Mouse (Mus musculus): ENCODE data around the gene Cars.

DNA sequence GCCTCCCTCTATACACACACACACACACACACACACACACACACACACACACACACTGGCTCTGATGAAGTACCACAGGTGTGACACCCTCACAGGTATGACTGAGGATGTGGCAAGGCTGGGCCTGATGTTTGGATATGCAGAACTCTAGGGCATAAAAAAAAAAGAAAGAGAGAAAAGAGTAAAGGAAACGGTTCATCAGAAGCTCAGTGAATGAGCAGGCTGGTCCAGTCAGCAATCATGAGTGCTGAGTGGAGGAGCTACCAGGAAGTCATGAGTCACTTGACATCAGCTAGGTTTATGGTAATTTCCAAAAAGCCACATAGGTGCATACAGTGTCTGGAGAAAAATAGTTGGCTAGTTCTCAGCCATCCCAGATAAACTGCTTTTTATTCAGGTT is 29.6 kb upstream of the Cars start:
- no peak for TF ChIP-seq POLR2A (IDR thresholded peaks at IDR 0.05; ENCODE audit: control insufficient read depth, low read depth, low read length)
- no peak for TF ChIP-seq CTCF (IDR thresholded peaks at IDR 0.05; ENCODE audit: control insufficient read depth, insufficient read depth, insufficient replicate concordance, low read depth, low read length)
